Mouse (Mus musculus): Measurements from ENCODE around the gene Rbm24. TPM values are rescaled to one million over a fixed set of nuclear protein-coding genes. Genes with fewer than 3 reads are reported as not detected.

The Rbm24 gene
- 10 to 100 TPM; 10.6 to 14.5 TPM for total RNA-seq (2021)
- long read RNA-seq, transcript Rbm24-201 (4 exons, 3,086 nt), result major isoform, 7 of 11 reads
- long read RNA-seq, partial matches to known transcripts, result 0 of 11 reads
- long read RNA-seq, other reads (novel, unspliced or antisense), result 4 of 11 reads

DNA sequence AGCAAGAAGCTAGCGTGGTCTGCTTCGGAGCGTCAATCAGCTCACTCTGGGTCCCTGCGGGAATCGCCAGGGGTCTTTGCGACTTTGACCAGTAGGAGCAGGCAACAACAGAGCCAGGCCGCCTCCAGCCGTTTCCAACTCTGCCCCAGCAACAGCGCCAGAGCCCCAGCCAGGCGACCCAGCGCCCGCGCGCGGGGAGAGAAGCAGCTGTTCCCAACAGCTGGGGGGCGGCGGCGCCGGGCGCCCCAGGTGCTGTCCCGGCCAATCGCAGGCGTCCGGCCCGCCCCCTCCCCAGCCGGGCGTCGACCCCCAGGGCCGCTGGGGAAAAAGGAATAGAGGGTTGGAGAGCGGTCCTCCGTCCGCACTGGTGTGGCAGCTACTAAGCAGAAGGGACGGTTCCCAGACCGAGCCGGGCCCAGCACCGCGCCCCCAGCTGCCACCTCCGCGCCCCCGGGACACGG, at the start of gene Rbm24:
TSS of gene Rbm24 (plus strand) at position 294 of the 461 bp plus-strand sequence.
- DNase-seq (ENCODE audit: low spot score in 2 of 2), result peak in 1 of 2 experiments; percentile 60

GRCm38 (mm10) chr13:46372884-46373283, 45.4 kb upstream of the Rbm24 start:
- DNase-seq (ENCODE audit: low spot score in 2 of 2), result no peak

DNA sequence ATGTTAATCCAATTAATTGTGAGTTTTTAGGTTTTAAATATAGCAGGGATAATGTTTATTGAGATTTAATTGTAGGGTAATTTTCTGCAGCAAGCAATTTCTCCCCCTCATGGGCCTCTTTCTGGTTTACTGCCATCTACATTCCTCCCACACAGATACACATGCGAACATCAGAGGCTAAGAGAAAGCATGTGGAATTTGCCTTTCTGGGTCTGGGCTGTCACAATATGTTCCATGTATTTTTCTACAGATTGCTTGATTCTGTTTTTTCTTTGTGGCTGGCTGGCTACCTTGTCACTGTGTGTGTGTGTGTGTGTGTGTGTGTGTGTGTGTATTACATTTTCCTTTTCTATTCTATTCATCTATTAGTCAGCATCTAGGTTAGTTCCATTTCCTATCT, 42.9 kb upstream of the Rbm24 start:
- DNase-seq (ENCODE audit: low spot score in 2 of 2), result no peak

DNA sequence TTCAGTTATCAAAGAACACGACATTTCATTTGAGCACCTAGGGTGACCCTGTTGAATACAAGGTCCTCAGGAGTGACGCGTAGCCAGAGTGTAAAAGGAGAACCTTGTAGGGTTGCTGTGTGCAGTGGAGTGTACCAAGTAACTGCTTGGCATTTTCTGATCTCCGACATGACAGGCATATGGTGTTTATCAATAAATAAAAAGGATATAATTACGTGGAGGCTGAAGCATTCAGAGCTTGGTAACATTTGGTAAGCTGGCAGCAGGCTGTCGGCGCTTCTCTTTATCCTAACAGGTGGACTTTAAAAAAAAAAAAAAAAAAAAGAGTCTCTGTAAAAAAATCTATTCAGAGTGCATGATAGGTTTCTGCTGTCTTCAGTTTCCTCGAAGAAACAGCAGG, 30.8 kb upstream of the Rbm24 start:
- DNase-seq (ENCODE audit: low spot score in 2 of 2), result no peak

GRCm38 (mm10) chr13:46391654-46392053, 26.6 kb upstream of the Rbm24 start:
- DNase-seq (ENCODE audit: low spot score in 2 of 2), result no peak

GRCm38 (mm10) chr13:46392893-46393292, 25.3 kb upstream of the Rbm24 start:
- DNase-seq (ENCODE audit: low spot score in 2 of 2), result no peak

DNA sequence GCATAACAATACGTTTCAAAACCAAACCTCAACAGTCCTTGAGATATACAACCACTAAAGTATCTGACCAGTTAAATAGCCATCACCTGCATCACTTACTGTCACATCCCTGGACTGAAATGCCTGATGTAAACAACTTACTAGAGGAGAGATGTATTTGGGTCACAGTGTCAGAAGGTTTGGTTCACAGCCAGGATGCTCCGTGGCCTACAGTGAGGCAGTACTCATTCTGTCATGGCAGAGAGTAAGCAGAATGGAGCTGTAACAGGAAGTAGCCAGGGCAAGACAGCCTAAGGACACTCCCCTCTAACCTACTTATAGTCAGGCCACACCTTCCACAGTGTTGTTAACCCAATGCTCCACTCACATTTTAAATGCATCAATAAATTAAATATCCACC, 24.3 kb upstream of the Rbm24 start:
- no peak for DNase-seq (ENCODE audit: low spot score in 2 of 2)

- DNase-seq (ENCODE audit: low spot score in 2 of 2), result no peak
Observed at GRCm38 (mm10) chr13:46397235-46397634, 21.0 kb upstream of the Rbm24 start.

- DNase-seq (ENCODE audit: low spot score in 2 of 2), result no peak
Observed at GRCm38 (mm10) chr13:46407151-46407550, 11.1 kb upstream of the Rbm24 start.

- DNase-seq (ENCODE audit: low spot score in 2 of 2), result no peak
Observed at GRCm38 (mm10) chr13:46412247-46412646, 6.0 kb upstream of the Rbm24 start.

- no peak for DNase-seq (ENCODE audit: low spot score in 2 of 2)
Observed at GRCm38 (mm10) chr13:46413588-46413987, 4.6 kb upstream of the Rbm24 start.

DNA sequence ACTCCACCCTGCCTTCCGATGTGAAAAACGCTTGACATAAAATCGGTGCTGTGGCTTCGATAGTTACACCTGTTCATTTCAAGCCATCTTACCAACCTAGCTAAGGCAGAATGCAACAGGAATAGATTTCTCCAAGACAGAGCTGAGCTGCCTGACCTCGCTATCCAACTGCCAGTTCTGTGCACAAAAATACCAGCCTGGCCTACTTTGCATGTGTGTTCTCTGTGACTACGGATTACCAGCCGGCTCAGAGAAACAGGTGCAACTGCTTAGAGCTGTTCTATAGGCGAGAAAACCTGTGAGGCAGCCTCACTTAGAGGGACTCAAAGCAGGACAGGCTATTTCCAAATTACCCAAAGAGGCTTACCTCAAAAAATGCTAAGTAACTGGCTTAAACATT, 4.2 kb upstream of the Rbm24 start:
- DNase-seq (ENCODE audit: low spot score in 2 of 2), result no peak

GRCm38 (mm10) chr13:46416021-46416420, 2.2 kb upstream of the Rbm24 start:
- no peak for DNase-seq (ENCODE audit: low spot score in 2 of 2)

GRCm38 (mm10) chr13:46417594-46417993, 640 bp upstream of the Rbm24 start:
- no peak for DNase-seq (ENCODE audit: low spot score in 2 of 2)

- DNase-seq (ENCODE audit: low spot score in 2 of 2), result peak; percentile 47 to 53
Observed at GRCm38 (mm10) chr13:46418731-46419545, 704 bp downstream of the Rbm24 start.

DNA sequence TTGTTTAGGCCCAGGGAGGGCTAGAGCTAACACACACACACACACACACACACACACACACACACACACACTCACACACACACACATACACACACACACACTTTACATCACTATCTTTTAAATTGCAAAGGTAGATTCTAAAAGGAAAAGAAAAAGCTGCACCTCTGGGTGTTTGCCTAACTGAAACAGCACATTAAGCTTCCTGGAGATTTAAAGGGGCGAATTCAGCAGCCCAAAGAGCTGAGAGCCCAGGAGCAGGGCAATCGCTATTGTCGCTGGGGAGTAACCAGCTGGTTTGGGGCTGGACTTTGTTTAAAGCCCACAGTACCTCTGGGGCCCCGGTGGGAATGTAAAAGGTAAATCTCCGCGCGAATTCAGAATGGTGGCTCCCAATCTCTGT, 1.4 kb downstream of the Rbm24 start:
- DNase-seq (ENCODE audit: low spot score in 2 of 2), result peak in 1 of 2 experiments; percentile 17

GRCm38 (mm10) chr13:46420095-46420494, 1.9 kb downstream of the Rbm24 start:
- DNase-seq (ENCODE audit: low spot score in 2 of 2), result no peak

- no peak for DNase-seq (ENCODE audit: low spot score in 2 of 2)
Observed at GRCm38 (mm10) chr13:46423805-46424204, 5.6 kb downstream of the Rbm24 start.

DNA sequence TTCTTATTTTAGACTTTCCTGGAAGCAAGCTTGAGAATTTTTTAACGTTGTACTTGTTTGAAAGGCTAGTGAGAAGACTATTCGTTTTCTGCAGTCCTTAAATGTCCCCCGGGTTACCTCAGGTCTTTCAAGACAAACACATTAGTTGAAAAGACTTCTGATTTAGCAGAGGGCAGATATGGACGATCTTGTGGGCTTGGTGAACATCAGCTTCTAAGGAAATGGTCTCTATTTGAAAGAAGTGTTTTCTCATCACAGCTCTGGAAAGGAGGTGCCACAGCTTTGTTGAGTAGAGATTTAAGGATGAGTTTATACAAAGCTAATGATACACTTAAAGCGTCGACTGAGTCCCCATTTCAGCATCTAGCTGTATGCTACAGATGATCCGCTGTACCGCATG, 6.1 kb downstream of the Rbm24 start:
- DNase-seq (ENCODE audit: low spot score in 2 of 2), result no peak

GRCm38 (mm10) chr13:46426651-46427269, 8.5 kb downstream of the Rbm24 start:
- no peak for DNase-seq (ENCODE audit: low spot score in 2 of 2)

DNA sequence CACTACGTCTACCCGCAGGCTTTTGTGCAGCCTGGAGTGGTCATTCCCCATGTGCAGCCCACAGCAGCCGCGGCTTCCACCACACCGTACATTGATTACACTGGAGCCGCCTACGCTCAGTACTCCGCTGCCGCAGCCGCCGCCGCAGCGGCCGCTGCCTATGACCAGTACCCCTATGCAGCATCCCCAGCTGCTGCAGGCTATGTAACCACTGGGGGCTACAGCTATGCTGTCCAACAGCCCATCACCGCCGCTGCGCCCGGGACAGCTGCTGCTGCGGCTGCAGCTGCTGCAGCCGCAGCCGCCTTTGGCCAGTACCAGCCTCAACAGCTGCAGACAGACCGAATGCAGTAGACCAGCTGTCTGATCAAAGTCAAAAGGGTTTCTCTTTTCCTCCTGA, 10.7 kb downstream of the Rbm24 start:
- DNase-seq (ENCODE audit: low spot score in 2 of 2), result no peak

- no peak for DNase-seq (ENCODE audit: low spot score in 2 of 2)
Observed at GRCm38 (mm10) chr13:46429866-46430265, 11.6 kb downstream of the Rbm24 start.
